Mouse (Mus musculus) lung, embryonic 15.5 days (tissue): Measurements from ENCODE around the gene Ola1. TPM values are rescaled to one million over a fixed set of nuclear protein-coding genes. Genes with fewer than 3 reads are reported as not detected.
A peak's percentile ranks its signal among the peaks of the same experiment; 100 is the strongest.

Experiments
- ATAC-seq: fragments of 200-750 bp; cut with Nextera tagmentation; 2 replicates; pipeline ENCODE4 v1.8.0; 2017; ENCODE audit warnings: moderate number of reproducible peaks, borderline replicate concordance; ENCODE audit not compliant: low FRiP score, low TSS enrichment; ENCODE audit errors: extremely low read depth
- H3K27ac ChIP-seq: fragments of 300-500 bp; sonication (generic); 2 replicates; pipeline ENCODE4 v1.5.1; 2015; ENCODE audit warnings: moderate library complexity, mild to moderate bottlenecking, inconsistent platforms
- H3K27me3 ChIP-seq: fragments of 300-500 bp; sonication (generic); 2 replicates; pipeline ENCODE4 v1.6.1; 2015; ENCODE audit warnings: inconsistent platforms
- H3K36me3 ChIP-seq: fragments of 300-500 bp; sonication (generic); 2 replicates; pipeline ENCODE4 v1.6.1; 2015; ENCODE audit warnings: inconsistent platforms
- H3K4me1 ChIP-seq: fragments of 300-500 bp; sonication (generic); 2 replicates; pipeline ENCODE4 v1.6.1; 2015; ENCODE audit warnings: inconsistent platforms
- H3K4me2 ChIP-seq: fragments of 300-500 bp; sonication (generic); 2 replicates; pipeline ENCODE4 v1.6.1; 2015; ENCODE audit warnings: inconsistent platforms, mild to moderate bottlenecking, moderate library complexity
- H3K4me3 ChIP-seq: fragments of 300-500 bp; sonication (generic); 2 replicates; pipeline ENCODE4 v1.5.1; 2015; ENCODE audit warnings: mild to moderate bottlenecking, inconsistent platforms
- H3K9ac ChIP-seq: fragments of 300-500 bp; sonication (generic); 2 replicates; pipeline ENCODE4 v1.6.1; 2015; ENCODE audit warnings: inconsistent platforms
- H3K9me3 ChIP-seq: fragments of 300-500 bp; sonication (generic); 2 replicates; pipeline ENCODE4 v1.6.1; 2016; ENCODE audit warnings: inconsistent platforms
- WGBS: fragments of 180-500 bp; shearing (Covaris S2); methylation state at CpG from one replicate; pipeline ENCODE4 v1.1.7; 2015; 5-methylcytosine and 5-hydroxymethylcytosine counted together
- polyA plus RNA-seq: library from polyadenylated mRNA; unstranded; fragments of >200 nt; fragmentation: Nextera tagmentation; extraction: Ambion mirVana; gene quantifications from 2 replicates; pipeline ENCODE4 v1.2.1, GENCODE M21; 2015

Ola1 gene
- polyA plus RNA-seq, result 75.0 and 80.1 TPM in 2 replicates

- WGBS, result 80% methylated on average over 5 of the region's 5 CpGs
- ATAC-seq, result no peak
These were observed at the start of gene Ola1 for GRCm38 (mm10) chr2:73218913-73219312. TSS of gene Ola1 (minus strand) at chr2:73218924.

GRCm38 (mm10) chr2:73268281-73268680 lies 49.6 kb upstream of the Ola1 start:
- H3K27me3 ChIP-seq, result peaks cover 95% of the 10 kb centered on the region
- H3K36me3 ChIP-seq, result no peaks in the 10 kb centered on the region
- WGBS, result 2% methylated on average over 12 of the region's 12 CpGs
- no peak overlapping the region for H3K27ac ChIP-seq
- no peak overlapping the region for H3K4me3 ChIP-seq
- no peak overlapping the region for H3K9ac ChIP-seq
- no peak overlapping the region for H3K4me2 ChIP-seq
- no peaks in the 10 kb centered on the region for H3K9me3 ChIP-seq
- H3K4me1 ChIP-seq, result peaks cover 37% of the 10 kb centered on the region
- no peak for ATAC-seq

More at GRCm38 (mm10) chr2:73218913-73219312, at the start of gene Ola1:
- H3K4me1 ChIP-seq, result peaks cover 4% of the 10 kb centered on the region
- no peak within 1 kb of the TSS for H3K27ac ChIP-seq
- H3K4me2 ChIP-seq, result no peak within 1 kb of the TSS
- no peaks in the 10 kb centered on the region for H3K9me3 ChIP-seq
- no peaks in the 10 kb centered on the region for H3K36me3 ChIP-seq
- H3K27me3 ChIP-seq, result no peaks in the 10 kb centered on the region
- H3K4me3 ChIP-seq, result no peak within 1 kb of the TSS
- H3K9ac ChIP-seq, result no peak within 1 kb of the TSS

- H3K4me1 ChIP-seq, result peaks cover 34% of the 10 kb centered on the region
- H3K27ac ChIP-seq, result no peak overlapping the region
- no peaks in the 10 kb centered on the region for H3K36me3 ChIP-seq
- H3K4me2 ChIP-seq, result no peak overlapping the region
- no peak for ATAC-seq
- peaks cover 94% of the 10 kb centered on the region for H3K27me3 ChIP-seq
- H3K4me3 ChIP-seq, result no peak overlapping the region
- no peaks in the 10 kb centered on the region for H3K9me3 ChIP-seq
- no peak overlapping the region for H3K9ac ChIP-seq
- 4% methylated on average over 4 of the region's 4 CpGs for WGBS
These were observed 49.1 kb upstream of the Ola1 start for GRCm38 (mm10) chr2:73267818-73268217.

GRCm38 (mm10) chr2:73267231-73267630 lies 48.5 kb upstream of the Ola1 start:
- H3K9me3 ChIP-seq, result no peaks in the 10 kb centered on the region

GRCm38 (mm10) chr2:73266623-73267022 lies 47.9 kb upstream of the Ola1 start:
- no peak overlapping the region for H3K9ac ChIP-seq
- no peaks in the 10 kb centered on the region; the same call in 1 of the 2 replicates for H3K9me3 ChIP-seq
- peaks cover 24% of the 10 kb centered on the region for H3K4me1 ChIP-seq
- H3K36me3 ChIP-seq, result no peaks in the 10 kb centered on the region
- no peak overlapping the region for H3K4me2 ChIP-seq
- ATAC-seq, result no peak
- H3K27ac ChIP-seq, result no peak overlapping the region
- WGBS, result 39% methylated on average over 1 of the region's 1 CpGs
- H3K4me3 ChIP-seq, result no peak overlapping the region
- H3K27me3 ChIP-seq, result peaks cover 96% of the 10 kb centered on the region

More at GRCm38 (mm10) chr2:73267231-73267630, 48.5 kb upstream of the Ola1 start:
- WGBS, result 17% methylated on average over 3 of the region's 3 CpGs
- Histone ChIP-seq H3K36me3 (no peaks in the 10 kb centered on the region), H3K4me1 (peaks cover 28% of the 10 kb centered on the region), H3K9ac (no peak overlapping the region), H3K4me2 (no peak overlapping the region), H3K27ac (no peak overlapping the region), H3K27me3 (peaks cover 94% of the 10 kb centered on the region), H3K4me3 (no peak overlapping the region)
- no peak for ATAC-seq

- no peak overlapping the region for H3K4me2 ChIP-seq
- H3K9ac ChIP-seq, result no peak overlapping the region
- H3K9me3 ChIP-seq, result no peaks in the 10 kb centered on the region; the same call in 1 of the 2 replicates
- peaks cover 90% of the 10 kb centered on the region for H3K27me3 ChIP-seq
- H3K36me3 ChIP-seq, result no peaks in the 10 kb centered on the region
- WGBS, result 10% methylated on average over 5 of the region's 5 CpGs
- H3K4me3 ChIP-seq, result no peak overlapping the region
- peaks cover 18% of the 10 kb centered on the region for H3K4me1 ChIP-seq
- ATAC-seq, result no peak
- H3K27ac ChIP-seq, result no peak overlapping the region
These were observed 47.3 kb upstream of the Ola1 start for GRCm38 (mm10) chr2:73266011-73266410.

GRCm38 (mm10) chr2:73264611-73265195 lies 46.0 kb upstream of the Ola1 start:
- peak overlapping the region; percentile 94 for H3K4me2 ChIP-seq
- 4% methylated on average over 11 of the region's 11 CpGs for WGBS

GRCm38 (mm10) chr2:73263794-73264610 lies 45.3 kb upstream of the Ola1 start:
- under 1% methylated on average over 38 of the region's 38 CpGs for WGBS
- H3K4me2 ChIP-seq, result peak overlapping the region; percentile 94
- no peak; the same call in 1 of the 2 replicates for ATAC-seq
- H3K4me3 ChIP-seq, result peak overlapping the region; percentile 49
- no peaks in the 10 kb centered on the region for H3K36me3 ChIP-seq
- no peaks in the 10 kb centered on the region; the same call in 1 of the 2 replicates for H3K9me3 ChIP-seq
- peaks cover 72% of the 10 kb centered on the region for H3K27me3 ChIP-seq
- peaks cover 12% of the 10 kb centered on the region for H3K4me1 ChIP-seq
- H3K9ac ChIP-seq, result peak overlapping the region; percentile 37
- no peak overlapping the region for H3K27ac ChIP-seq

More at GRCm38 (mm10) chr2:73264611-73265195, 46.0 kb upstream of the Ola1 start:
- Histone ChIP-seq H3K36me3 (no peaks in the 10 kb centered on the region), H3K4me3 (peak overlapping the region; percentile 49), H3K27me3 (peaks cover 77% of the 10 kb centered on the region), H3K27ac (no peak overlapping the region), H3K4me1 (peaks cover 12% of the 10 kb centered on the region), H3K9me3 (no peaks in the 10 kb centered on the region; the same call in 1 of the 2 replicates), H3K9ac (no peak overlapping the region)
- no peak for ATAC-seq

GRCm38 (mm10) chr2:73263172-73263765 lies 44.5 kb upstream of the Ola1 start:
- ATAC-seq, result no peak
- H3K9ac ChIP-seq, result peak overlapping the region; percentile 37
- no peaks in the 10 kb centered on the region; the same call in 1 of the 2 replicates for H3K9me3 ChIP-seq
- 7% methylated on average over 16 of the region's 16 CpGs for WGBS
- H3K27me3 ChIP-seq, result peaks cover 65% of the 10 kb centered on the region
- H3K4me2 ChIP-seq, result peak overlapping the region; percentile 94
- no peaks in the 10 kb centered on the region for H3K36me3 ChIP-seq
- peak overlapping the region; percentile 49 for H3K4me3 ChIP-seq
- no peak overlapping the region for H3K27ac ChIP-seq
- H3K4me1 ChIP-seq, result peaks cover 12% of the 10 kb centered on the region

GRCm38 (mm10) chr2:73248701-73249100 lies 30.0 kb upstream of the Ola1 start:
- Histone ChIP-seq H3K27ac (no peak overlapping the region), H3K27me3 (no peaks in the 10 kb centered on the region), H3K4me1 (no peaks in the 10 kb centered on the region), H3K4me3 (no peak overlapping the region), H3K36me3 (no peaks in the 10 kb centered on the region), H3K4me2 (no peak overlapping the region), H3K9me3 (no peaks in the 10 kb centered on the region), H3K9ac (no peak overlapping the region)
- no peak for ATAC-seq
- 77% methylated on average over 4 of the region's 4 CpGs for WGBS

- Histone ChIP-seq H3K27me3 (no peaks in the 10 kb centered on the region), H3K9ac (no peak overlapping the region), H3K36me3 (no peaks in the 10 kb centered on the region), H3K4me1 (no peaks in the 10 kb centered on the region), H3K27ac (no peak overlapping the region), H3K4me2 (no peak overlapping the region), H3K4me3 (no peak overlapping the region), H3K9me3 (no peaks in the 10 kb centered on the region)
- no peak for ATAC-seq
- WGBS, result 69% methylated on average over 4 of the region's 4 CpGs
These were observed 22.6 kb upstream of the Ola1 start for GRCm38 (mm10) chr2:73241299-73241698.

GRCm38 (mm10) chr2:73231081-73231480 lies 12.4 kb upstream of the Ola1 start:
- no peak for ATAC-seq
- Histone ChIP-seq H3K9ac (no peak overlapping the region), H3K9me3 (no peaks in the 10 kb centered on the region), H3K4me1 (no peaks in the 10 kb centered on the region), H3K36me3 (no peaks in the 10 kb centered on the region), H3K27ac (no peak overlapping the region), H3K4me2 (no peak overlapping the region), H3K4me3 (no peak overlapping the region), H3K27me3 (no peaks in the 10 kb centered on the region)
- WGBS, result 56% methylated on average over 3 of the region's 3 CpGs
